Mouse (Mus musculus) intestine, embryonic 14.5 days (tissue): ENCODE measurements around the gene Abi3. TPM values are rescaled to one million over a fixed set of nuclear protein-coding genes. Genes with fewer than 3 reads are reported as not detected.

ENCODE experiments used
- ATAC-seq: fragments of 200-750 bp; cut with Nextera tagmentation; replicated peaks from 2 replicates; pipeline ENCODE4 v1.8.0; 2017; ENCODE audit warnings: low read depth, moderate number of reproducible peaks, moderate TSS enrichment, moderate library complexity; ENCODE audit not compliant: low FRiP score, low TSS enrichment
- DNase-seq: peaks from one replicate; pipeline ENCODE4 v3.0.0-alpha.2; 2018; ENCODE audit warnings: low spot score
- H3K27ac ChIP-seq: fragments of 300-500 bp; sonication (generic); 2 replicates; pipeline ENCODE4 v1.5.1; 2014; ENCODE audit warnings: low read depth, mild to moderate bottlenecking, control low read depth
- H3K27me3 ChIP-seq: fragments of 300-500 bp; sonication (generic); replicated peaks from 2 replicates; pipeline ENCODE4 v1.6.1; 2014; ENCODE audit warnings: low read length, control low read depth; ENCODE audit not compliant: control insufficient read depth, insufficient read depth
- H3K36me3 ChIP-seq: fragments of 300-500 bp; sonication (generic); 2 replicates; pipeline ENCODE4 v1.6.1; 2014; ENCODE audit warnings: low read length, control low read depth; ENCODE audit not compliant: control insufficient read depth, insufficient read depth
- H3K4me1 ChIP-seq: fragments of 300-500 bp; sonication (generic); replicated peaks from 2 replicates; pipeline ENCODE4 v1.6.1; 2014; ENCODE audit warnings: low read length, control low read depth, mixed read lengths; ENCODE audit not compliant: control insufficient read depth, insufficient read depth
- H3K4me2 ChIP-seq: fragments of 300-500 bp; sonication (generic); 2 replicates; pipeline ENCODE4 v1.6.1; 2014; ENCODE audit warnings: low read length
- H3K4me3 ChIP-seq: fragments of 300-500 bp; sonication (generic); 2 replicates; pipeline ENCODE4 v1.5.1; 2014; ENCODE audit warnings: low read depth, low read length, control low read depth, mixed read lengths
- H3K9ac ChIP-seq: fragments of 300-500 bp; sonication (generic); 2 replicates; pipeline ENCODE4 v1.6.1; 2014; ENCODE audit warnings: mild to moderate bottlenecking, low read length
- H3K9me3 ChIP-seq: fragments of 300-500 bp; sonication (generic); 2 replicates; pipeline ENCODE4 v1.6.1; 2016; ENCODE audit warnings: low read length, control low read depth; ENCODE audit not compliant: control insufficient read depth
- WGBS: fragments of 180-500 bp; shearing (Covaris S2); extraction: QIAGEN DNeasy Blood & Tissue Kit; methylation state at CpG from one replicate; pipeline ENCODE4 v1.1.7; 2014; 5-methylcytosine and 5-hydroxymethylcytosine counted together
- polyA plus RNA-seq: library from polyadenylated mRNA; unstranded; fragments of >200 nt; fragmentation: Nextera tagmentation; extraction: Ambion mirVana; gene quantifications from 2 replicates; pipeline ENCODE4 v1.2.1, GENCODE M21; 2014

Gene Abi3
- polyA plus RNA-seq, 1 experiment from 2014 or later, result 4.8 TPM

GRCm38 (mm10) chr11:95811741-95812140 is 30.5 kb downstream of the Abi3 start:
- Histone ChIP-seq H3K36me3 (no peaks in the 10 kb centered on the region), H3K4me2 (no peak overlapping the region), H3K4me1 (no peaks in the 10 kb centered on the region), H3K27me3 (no peaks in the 10 kb centered on the region), H3K9me3 (peaks cover 7% of the 10 kb centered on the region; the same call in 1 of the 2 replicates), H3K9ac (no peak overlapping the region), H3K4me3 (no peak overlapping the region), H3K27ac (no peak overlapping the region)
- ATAC-seq (no peak), DNase-seq (no peak)
- WGBS, result 81% methylated on average over 6 of the region's 6 CpGs

GRCm38 (mm10) chr11:95810828-95811227 is 31.4 kb downstream of the Abi3 start:
- Histone ChIP-seq H3K27me3 (no peaks in the 10 kb centered on the region), H3K27ac (no peak overlapping the region), H3K9ac (no peak overlapping the region), H3K4me1 (no peaks in the 10 kb centered on the region), H3K4me2 (no peak overlapping the region), H3K9me3 (peaks cover 7% of the 10 kb centered on the region; the same call in 1 of the 2 replicates), H3K36me3 (no peaks in the 10 kb centered on the region), H3K4me3 (no peak overlapping the region)
- ATAC-seq (no peak), DNase-seq (no peak)
- WGBS, result 63% methylated on average over 7 of the region's 7 CpGs

GRCm38 (mm10) chr11:95809603-95810002 is 32.7 kb downstream of the Abi3 start:
- no peak overlapping the region for H3K4me3 ChIP-seq
- H3K4me2 ChIP-seq, result no peak overlapping the region
- no peaks in the 10 kb centered on the region for H3K36me3 ChIP-seq
- no peak for ATAC-seq
- H3K9me3 ChIP-seq, result peaks cover 7% of the 10 kb centered on the region; the same call in 1 of the 2 replicates
- no peak for DNase-seq
- H3K9ac ChIP-seq, result no peak overlapping the region
- H3K27me3 ChIP-seq, result no peaks in the 10 kb centered on the region
- H3K27ac ChIP-seq, result no peak overlapping the region
- 43% methylated on average over 5 of the region's 5 CpGs for WGBS
- H3K4me1 ChIP-seq, result no peaks in the 10 kb centered on the region

- Histone ChIP-seq H3K36me3 (no peaks in the 10 kb centered on the region), H3K9me3 (peaks cover 7% of the 10 kb centered on the region; the same call in 1 of the 2 replicates), H3K27me3 (no peaks in the 10 kb centered on the region), H3K27ac (no peak overlapping the region), H3K4me1 (no peaks in the 10 kb centered on the region), H3K9ac (no peak overlapping the region), H3K4me3 (no peak overlapping the region), H3K4me2 (no peak overlapping the region)
- 67% methylated on average over 5 of the region's 5 CpGs for WGBS
- ATAC-seq (no peak), DNase-seq (no peak)
Observed at GRCm38 (mm10) chr11:95808448-95809011, 33.7 kb downstream of the Abi3 start.

- no peak for ATAC-seq
- H3K9ac ChIP-seq, result no peak overlapping the region
- H3K4me1 ChIP-seq, result no peaks in the 10 kb centered on the region
- no peaks in the 10 kb centered on the region for H3K27me3 ChIP-seq
- no peak overlapping the region for H3K4me2 ChIP-seq
- no peak for DNase-seq
- no peak overlapping the region for H3K4me3 ChIP-seq
- H3K27ac ChIP-seq, result no peak overlapping the region
- WGBS, result 98% methylated on average over 5 of the region's 5 CpGs
- H3K36me3 ChIP-seq, result no peaks in the 10 kb centered on the region
- peaks cover 7% of the 10 kb centered on the region; the same call in 1 of the 2 replicates for H3K9me3 ChIP-seq
Observed at GRCm38 (mm10) chr11:95807884-95808283, 34.4 kb downstream of the Abi3 start.

- Histone ChIP-seq H3K9ac (no peak overlapping the region), H3K27ac (no peak overlapping the region), H3K9me3 (peaks cover 7% of the 10 kb centered on the region; the same call in 1 of the 2 replicates), H3K4me1 (no peaks in the 10 kb centered on the region), H3K36me3 (no peaks in the 10 kb centered on the region), H3K27me3 (no peaks in the 10 kb centered on the region), H3K4me2 (no peak overlapping the region), H3K4me3 (no peak overlapping the region)
- 37% methylated on average over 3 of the region's 3 CpGs for WGBS
- ATAC-seq, result no peak
- no peak for DNase-seq
Observed at GRCm38 (mm10) chr11:95805527-95805926, 36.7 kb downstream of the Abi3 start.

- ATAC-seq (no peak), DNase-seq (no peak)
- Histone ChIP-seq H3K9me3 (peaks cover 7% of the 10 kb centered on the region; the same call in 1 of the 2 replicates), H3K4me1 (no peaks in the 10 kb centered on the region), H3K27me3 (no peaks in the 10 kb centered on the region), H3K4me3 (no peak overlapping the region), H3K27ac (no peak overlapping the region), H3K9ac (no peak overlapping the region), H3K4me2 (no peak overlapping the region), H3K36me3 (no peaks in the 10 kb centered on the region)
- WGBS, result 74% methylated on average over 5 of the region's 5 CpGs
Observed at GRCm38 (mm10) chr11:95805010-95805409, 37.3 kb downstream of the Abi3 start.

GRCm38 (mm10) chr11:95795582-95795981 is 46.7 kb downstream of the Abi3 start:
- H3K27me3 ChIP-seq, result peaks cover 10% of the 10 kb centered on the region
- no peak for ATAC-seq
- H3K9ac ChIP-seq, result no peak overlapping the region
- no peak overlapping the region for H3K4me2 ChIP-seq
- DNase-seq, result no peak
- no peaks in the 10 kb centered on the region for H3K9me3 ChIP-seq
- H3K27ac ChIP-seq, result no peak overlapping the region
- H3K4me3 ChIP-seq, result no peak overlapping the region
- H3K4me1 ChIP-seq, result peaks cover 5% of the 10 kb centered on the region
- no peaks in the 10 kb centered on the region for H3K36me3 ChIP-seq
- 66% methylated on average over 5 of the region's 5 CpGs for WGBS

- H3K9ac ChIP-seq, result no peak overlapping the region
- H3K4me3 ChIP-seq, result no peak overlapping the region
- peaks cover 10% of the 10 kb centered on the region for H3K27me3 ChIP-seq
- no peak overlapping the region for H3K4me2 ChIP-seq
- ATAC-seq (no peak), DNase-seq (no peak)
- H3K4me1 ChIP-seq, result peaks cover 5% of the 10 kb centered on the region
- no peaks in the 10 kb centered on the region for H3K9me3 ChIP-seq
- WGBS, result 63% methylated on average over 5 of the region's 5 CpGs
- H3K36me3 ChIP-seq, result no peaks in the 10 kb centered on the region
- no peak overlapping the region for H3K27ac ChIP-seq
Observed at GRCm38 (mm10) chr11:95794201-95794600, 48.1 kb downstream of the Abi3 start.
